Mouse (Mus musculus) ES-Bruce4 (cell line): ENCODE data around the gene Slc9a5. TPM values are rescaled to one million over a fixed set of nuclear protein-coding genes. Genes with fewer than 3 reads are reported as not detected.
A peak's percentile ranks its signal among the peaks of the same experiment; 100 is the strongest.

Source experiments
- H3K27ac ChIP-seq: 2 replicates; pipeline ENCODE4 v1.5.1; 2012; ENCODE audit warnings: low read length, inconsistent platforms; ENCODE audit not compliant: insufficient read depth
- H3K27me3 ChIP-seq: 2 replicates; pipeline ENCODE4 v1.6.1; 2012; ENCODE audit warnings: mild to moderate bottlenecking, low read length, inconsistent platforms; ENCODE audit not compliant: control insufficient read depth, poor library complexity, insufficient read depth, severe bottlenecking
- H3K36me3 ChIP-seq: 2 replicates; pipeline ENCODE4 v1.6.1; 2012; ENCODE audit warnings: inconsistent platforms, mild to moderate bottlenecking, low read length, moderate library complexity; ENCODE audit not compliant: control insufficient read depth, poor library complexity, insufficient read depth, severe bottlenecking
- H3K4me1 ChIP-seq: one replicate; pipeline ENCODE4 v1.8.1; 2011; ENCODE audit warnings: low read length; ENCODE audit not compliant: control insufficient read depth, insufficient read depth
- H3K4me3 ChIP-seq: 2 replicates; pipeline ENCODE4 v1.5.1; 2011; ENCODE audit warnings: low read depth, mild to moderate bottlenecking, low read length
- H3K9ac ChIP-seq: 2 replicates; pipeline ENCODE4 v1.6.1; 2012; ENCODE audit warnings: low read depth, mild to moderate bottlenecking, inconsistent platforms; ENCODE audit not compliant: poor library complexity, severe bottlenecking
- H3K9me3 ChIP-seq: replicated peaks from 2 replicates; pipeline ENCODE4 v1.6.1; 2012; ENCODE audit warnings: mild to moderate bottlenecking, low read length, inconsistent platforms; ENCODE audit not compliant: control insufficient read depth, poor library complexity, insufficient read depth, severe bottlenecking
- CTCF ChIP-seq: IDR thresholded peaks from one replicate; pipeline ENCODE4 v1.8.1; 2011; ENCODE audit warnings: low read depth, low read length
- EP300 ChIP-seq: IDR thresholded peaks from 2 replicates; pipeline ENCODE4 v1.6.1; 2011; ENCODE audit warnings: low read depth, low read length; ENCODE audit not compliant: insufficient read depth
- POLR2A ChIP-seq: IDR thresholded peaks from one replicate; pipeline ENCODE4 v1.8.1; 2011; ENCODE audit warnings: low read length; ENCODE audit not compliant: insufficient read depth
- polyA plus RNA-seq: library from polyadenylated mRNA; stranded (reverse); fragments of >200 nt; gene quantifications from 2 replicates; pipeline ENCODE4 v1.2.4, GENCODE M21; 2011; ENCODE audit warnings: low read depth; ENCODE audit not compliant: missing spikeins, insufficient read depth, insufficient read length

Gene Slc9a5
- 13.7 and 14.7 TPM in 2 replicates for polyA plus RNA-seq

DNA sequence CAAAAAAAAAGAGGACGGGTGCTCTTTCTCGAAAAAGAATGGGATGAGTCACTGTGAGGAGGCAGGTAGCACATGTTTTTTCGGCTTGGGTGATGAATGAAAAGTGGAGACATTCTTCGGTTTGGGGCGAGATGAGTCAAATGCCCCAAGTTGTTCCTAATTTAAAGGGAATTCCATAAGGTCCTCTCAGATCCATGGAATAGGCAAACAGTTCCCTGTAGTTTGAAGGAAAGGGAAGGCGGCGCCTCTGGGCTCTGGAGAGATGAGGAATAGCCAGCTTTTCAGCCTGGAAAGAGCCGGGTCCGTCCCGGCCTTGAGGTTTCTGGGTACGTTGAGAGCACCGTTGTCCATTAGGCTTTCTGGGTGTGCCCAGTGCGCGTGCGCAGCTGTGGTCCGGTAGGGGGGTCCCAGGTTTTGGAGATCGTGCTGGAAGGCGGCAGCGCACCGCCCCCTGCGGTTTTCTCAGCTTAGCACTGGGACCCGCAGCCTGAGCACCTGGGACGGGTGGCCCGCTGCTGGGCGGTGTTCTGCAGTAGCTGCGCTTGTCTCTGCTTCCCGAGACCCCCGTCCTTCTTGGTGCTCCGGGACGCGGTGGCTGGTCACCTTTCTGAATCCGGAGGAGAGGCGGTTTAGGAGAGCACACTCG is at the start of gene Slc9a5:
TSS of gene Slc9a5 (plus strand) at position 394 of the 646 bp plus-strand sequence.
- no peaks in the 10 kb centered on the region for H3K4me1 ChIP-seq
- peak within 1 kb of the TSS; percentile 17; the same call in 1 of the 2 replicates for H3K27ac ChIP-seq
- H3K9me3 ChIP-seq = no peaks in the 10 kb centered on the region
- TF ChIP-seq CTCF (no peak), POLR2A (no peak), EP300 (no peak)
- no peaks in the 10 kb centered on the region for H3K36me3 ChIP-seq
- H3K27me3 ChIP-seq = 0 out of 2 replicates have a peak, but pooled peaks cover 3% of the 10 kb centered on the region
- H3K4me3 ChIP-seq = peak within 1 kb of the TSS; percentile 88
- peak within 1 kb of the TSS; percentile 81 for H3K9ac ChIP-seq

DNA sequence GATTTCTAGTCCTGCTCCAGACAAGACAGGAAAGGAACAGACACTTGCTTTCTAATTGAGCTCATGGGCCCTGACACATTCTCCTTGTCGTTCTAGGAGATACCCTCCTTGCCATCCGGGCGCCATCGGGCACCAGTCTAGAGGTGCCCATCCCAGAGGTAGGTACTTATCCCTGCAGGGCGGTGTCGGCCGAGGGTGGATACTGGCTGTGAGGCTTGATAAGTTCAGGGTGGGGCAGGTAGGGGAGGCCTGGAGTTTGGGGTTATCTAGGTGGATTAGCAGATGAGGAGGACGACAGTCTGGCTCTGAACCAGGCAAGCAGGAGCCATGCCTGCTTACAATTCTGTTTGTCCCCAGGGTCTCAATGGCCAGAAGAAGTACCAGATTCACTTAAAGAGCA is 48.7 kb upstream of the Slc9a5 start:
- Histone ChIP-seq H3K36me3 (peaks cover 54% of the 10 kb centered on the region), H3K4me3 (no peak overlapping the region), H3K27me3 (no peaks in the 10 kb centered on the region), H3K9ac (no peak overlapping the region), H3K27ac (no peak overlapping the region), H3K9me3 (no peaks in the 10 kb centered on the region), H3K4me1 (peaks cover 9% of the 10 kb centered on the region)
- TF ChIP-seq EP300 (no peak), POLR2A (no peak)

DNA sequence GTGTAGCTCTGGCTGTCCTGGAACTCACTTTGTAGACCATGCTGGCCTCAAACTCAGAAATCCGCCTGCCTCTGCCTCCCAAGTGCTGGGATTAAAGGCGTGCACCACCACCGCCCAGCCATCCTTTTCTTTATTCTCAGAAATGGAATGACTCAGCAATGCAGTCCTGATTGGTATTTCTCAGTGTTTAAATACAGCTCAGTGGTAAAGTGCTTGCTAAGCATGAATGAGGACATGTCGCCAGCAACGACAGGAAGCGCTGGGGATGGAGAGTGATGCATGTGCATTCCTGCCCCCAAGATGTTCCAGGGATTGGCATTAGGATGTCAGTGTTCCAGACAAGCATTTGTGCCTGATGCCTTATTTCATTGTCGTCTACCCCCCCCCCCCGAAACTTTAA is 45.2 kb upstream of the Slc9a5 start:
- H3K27ac ChIP-seq = peak overlapping the region; percentile 75
- H3K9ac ChIP-seq = no peak overlapping the region
- peaks cover 60% of the 10 kb centered on the region for H3K36me3 ChIP-seq
- no peaks in the 10 kb centered on the region for H3K27me3 ChIP-seq
- H3K9me3 ChIP-seq = no peaks in the 10 kb centered on the region
- no peak overlapping the region for H3K4me3 ChIP-seq
- H3K4me1 ChIP-seq = peaks cover 5% of the 10 kb centered on the region
- TF ChIP-seq POLR2A (no peak), EP300 (no peak), CTCF (no peak)

- H3K9me3 ChIP-seq = no peaks in the 10 kb centered on the region
- H3K4me1 ChIP-seq = peaks cover 3% of the 10 kb centered on the region
- TF ChIP-seq CTCF (no peak), POLR2A (no peak), EP300 (no peak)
- peaks cover 58% of the 10 kb centered on the region for H3K36me3 ChIP-seq
- peak overlapping the region; percentile 75 for H3K27ac ChIP-seq
- no peak overlapping the region for H3K9ac ChIP-seq
- H3K27me3 ChIP-seq = no peaks in the 10 kb centered on the region
- no peak overlapping the region for H3K4me3 ChIP-seq
Measured at GRCm38 (mm10) chr8:105303874-105304273, 44.8 kb upstream of the Slc9a5 start.

DNA sequence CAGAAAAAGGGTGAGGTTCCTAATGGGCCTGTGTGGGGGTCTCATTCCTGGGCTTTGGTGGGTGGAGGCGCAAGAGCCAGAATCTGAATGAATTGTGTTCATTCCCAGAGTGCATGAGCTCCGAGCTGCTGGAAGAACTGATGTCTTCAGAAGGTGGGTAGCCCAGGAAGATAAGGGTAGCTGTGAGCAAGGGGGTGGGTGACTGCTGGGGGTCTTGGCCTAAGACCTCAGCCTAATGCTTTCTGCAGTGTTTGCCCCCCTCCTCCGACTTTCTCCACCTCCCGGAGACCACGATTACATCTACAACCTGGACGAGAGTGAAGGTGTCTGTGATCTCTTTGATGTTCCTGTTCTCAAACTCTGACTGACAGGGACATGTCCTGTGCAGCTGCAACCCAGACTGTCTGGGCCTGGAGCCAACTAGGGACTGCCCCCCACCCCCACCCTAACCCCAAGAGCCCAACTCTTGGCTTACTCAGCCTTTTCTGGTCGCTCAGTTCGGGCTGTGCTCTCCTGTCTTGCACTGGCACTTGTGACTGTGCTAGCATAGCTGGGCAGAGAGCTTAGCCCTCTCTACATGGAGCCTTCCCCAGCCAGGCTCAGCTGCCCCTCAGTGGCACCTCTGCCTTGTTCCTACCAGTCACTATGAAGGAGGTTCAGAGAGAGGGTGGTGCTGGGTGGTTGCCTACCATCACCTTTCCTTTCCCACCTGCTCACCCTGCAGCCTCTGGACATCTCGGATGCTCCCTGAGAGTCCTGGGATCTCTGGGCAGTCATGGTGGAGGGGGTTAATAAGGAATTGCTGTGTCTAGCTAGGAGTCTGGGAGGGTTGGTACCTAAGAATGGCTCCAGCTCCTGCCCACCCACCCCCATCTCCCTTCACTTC is 44.1 kb upstream of the Slc9a5 start:
- no peak overlapping the region; the same call in 1 of the 2 replicates for H3K9ac ChIP-seq
- no peaks in the 10 kb centered on the region for H3K9me3 ChIP-seq
- H3K4me1 ChIP-seq = peaks cover 3% of the 10 kb centered on the region
- H3K27me3 ChIP-seq = no peaks in the 10 kb centered on the region
- peaks cover 53% of the 10 kb centered on the region for H3K36me3 ChIP-seq
- H3K4me3 ChIP-seq = no peak overlapping the region
- no peak for TF ChIP-seq POLR2A
- no peak for TF ChIP-seq CTCF
- no peak for TF ChIP-seq EP300
- peak overlapping the region; percentile 75 for H3K27ac ChIP-seq
